Mouse (Mus musculus) bone marrow, adult 2 months (tissue): ENCODE data around the gene Gaa. TPM values are rescaled to one million over a fixed set of nuclear protein-coding genes. Genes with fewer than 3 reads are reported as not detected.
A peak's percentile ranks its signal among the peaks of the same experiment; 100 is the strongest.
"Not testable (repeated sequence)": the region's sequence is repeated elsewhere in the genome, so short reads cannot be mapped to it uniquely, and the experiment has no call there.

Experiments used
- H3K27ac ChIP-seq: fragments of 200-500 bp; 2 replicates; pipeline ENCODE4 v1.5.1; 2012; ENCODE audit warnings: low read depth, mild to moderate bottlenecking, control low read depth, inconsistent platforms, low read length; ENCODE audit not compliant: control insufficient read depth, poor library complexity, insufficient read depth
- H3K4me1 ChIP-seq: fragments of 200-500 bp; 2 replicates; pipeline ENCODE4 v1.6.1; 2011; ENCODE audit warnings: low read length; ENCODE audit not compliant: control insufficient read depth, insufficient read depth
- H3K4me3 ChIP-seq: fragments of 200-500 bp; replicated peaks from 2 replicates; pipeline ENCODE3; 2011; ENCODE audit warnings: mild to moderate bottlenecking, low read depth, low read length, control low read depth; ENCODE audit not compliant: control insufficient read depth
- CTCF ChIP-seq: fragments of 200-500 bp; IDR thresholded peaks from 2 replicates; pipeline ENCODE4 v1.5.1; 2011; ENCODE audit warnings: low read length, control low read depth; ENCODE audit not compliant: control insufficient read depth, insufficient read depth
- POLR2A ChIP-seq: fragments of 200-500 bp; IDR thresholded peaks from 2 replicates; pipeline ENCODE4 v1.6.1; 2011; ENCODE audit warnings: low read depth, mild to moderate bottlenecking, control low read depth, low read length, borderline replicate concordance; ENCODE audit not compliant: control insufficient read depth
- WGBS: fragments of 180-500 bp; shearing (Covaris S2); methylation state at CpG from one replicate; pipeline ENCODE4 v1.1.7; 2018; 5-methylcytosine and 5-hydroxymethylcytosine counted together
- polyA plus RNA-seq: library from polyadenylated mRNA; stranded (reverse); fragments of >200 nt; gene quantifications from 2 replicates; pipeline ENCODE4 v1.2.4, GENCODE M21; 2011; ENCODE audit warnings: low replicate concordance; ENCODE audit not compliant: missing spikeins, insufficient read depth, insufficient read length

The Gaa gene
- polyA plus RNA-seq, 1 experiment: 18.1 TPM

GRCm38 (mm10) chr11:119239480-119239879 lies 28.2 kb upstream of the Gaa start:
- Histone ChIP-seq H3K4me1 (0 out of 2 replicates have a peak, but pooled peaks cover 2% of the 10 kb centered on the region), H3K27ac (no peak overlapping the region), H3K4me3 (no peak overlapping the region)
- no peak for TF ChIP-seq POLR2A
- TF ChIP-seq CTCF: no peak
- 92% methylated on average over 12 of the region's 12 CpGs for WGBS

GRCm38 (mm10) chr11:119245543-119245942 lies 22.1 kb upstream of the Gaa start:
- H3K27ac ChIP-seq, H3K4me3 ChIP-seq, H3K4me1 ChIP-seq: not testable (repeated sequence)
- 70% methylated on average over 6 of the region's 6 CpGs for WGBS

GRCm38 (mm10) chr11:119249011-119249410 lies 18.7 kb upstream of the Gaa start:
- Histone ChIP-seq H3K4me3 (no peak overlapping the region), H3K27ac (no peak overlapping the region), H3K4me1 (no peaks in the 10 kb centered on the region)
- WGBS: 31% methylated on average over 6 of the region's 6 CpGs
- TF ChIP-seq CTCF (peak; percentile 28; the same call in 1 of the 2 replicates), POLR2A (no peak)

GRCm38 (mm10) chr11:119250998-119251397 lies 16.7 kb upstream of the Gaa start:
- 77% methylated on average over 17 of the region's 17 CpGs for WGBS

GRCm38 (mm10) chr11:119252854-119253541 lies 14.7 kb upstream of the Gaa start:
- TF ChIP-seq CTCF (peak; percentile 50), POLR2A (no peak)
- H3K4me1 ChIP-seq: no peaks in the 10 kb centered on the region
- WGBS: 3% methylated on average over 22 of the region's 22 CpGs
- no peak overlapping the region for H3K27ac ChIP-seq
- no peak overlapping the region for H3K4me3 ChIP-seq

More at GRCm38 (mm10) chr11:119250998-119251397, 16.7 kb upstream of the Gaa start:
- TF ChIP-seq POLR2A: no peak
- TF ChIP-seq CTCF: no peak
- H3K27ac ChIP-seq: no peak overlapping the region
- H3K4me3 ChIP-seq: no peak overlapping the region
- no peaks in the 10 kb centered on the region for H3K4me1 ChIP-seq

- WGBS: 87% methylated on average over 5 of the region's 5 CpGs
- not testable (repeated sequence) for H3K27ac ChIP-seq, H3K4me1 ChIP-seq, H3K4me3 ChIP-seq
Measured at GRCm38 (mm10) chr11:119256557-119256956, 11.1 kb upstream of the Gaa start.

GRCm38 (mm10) chr11:119258216-119258571 lies 9.5 kb upstream of the Gaa start:
- Histone ChIP-seq H3K4me3 (peak overlapping the region; percentile 18), H3K27ac (no peak overlapping the region), H3K4me1 (no peaks in the 10 kb centered on the region)
- TF ChIP-seq POLR2A (no peak), CTCF (no peak)
- 58% methylated on average over 9 of the region's 9 CpGs for WGBS

- H3K27ac ChIP-seq: no peak overlapping the region
- H3K4me3 ChIP-seq: peak overlapping the region; percentile 68
- 58% methylated on average over 23 of the region's 23 CpGs for whole genome bisulfite sequencing
- TF ChIP-seq POLR2A (no peak), CTCF (no peak)
- no peaks in the 10 kb centered on the region for H3K4me1 ChIP-seq
Measured at GRCm38 (mm10) chr11:119258572-119259322, 8.9 kb upstream of the Gaa start.
